Mouse (Mus musculus): ENCODE data around the gene Itga6.
"Not testable (repeated sequence)": the region's sequence is repeated elsewhere in the genome, so short reads cannot be mapped to it uniquely, and the experiment has no call there.

The Itga6 gene

DNA sequence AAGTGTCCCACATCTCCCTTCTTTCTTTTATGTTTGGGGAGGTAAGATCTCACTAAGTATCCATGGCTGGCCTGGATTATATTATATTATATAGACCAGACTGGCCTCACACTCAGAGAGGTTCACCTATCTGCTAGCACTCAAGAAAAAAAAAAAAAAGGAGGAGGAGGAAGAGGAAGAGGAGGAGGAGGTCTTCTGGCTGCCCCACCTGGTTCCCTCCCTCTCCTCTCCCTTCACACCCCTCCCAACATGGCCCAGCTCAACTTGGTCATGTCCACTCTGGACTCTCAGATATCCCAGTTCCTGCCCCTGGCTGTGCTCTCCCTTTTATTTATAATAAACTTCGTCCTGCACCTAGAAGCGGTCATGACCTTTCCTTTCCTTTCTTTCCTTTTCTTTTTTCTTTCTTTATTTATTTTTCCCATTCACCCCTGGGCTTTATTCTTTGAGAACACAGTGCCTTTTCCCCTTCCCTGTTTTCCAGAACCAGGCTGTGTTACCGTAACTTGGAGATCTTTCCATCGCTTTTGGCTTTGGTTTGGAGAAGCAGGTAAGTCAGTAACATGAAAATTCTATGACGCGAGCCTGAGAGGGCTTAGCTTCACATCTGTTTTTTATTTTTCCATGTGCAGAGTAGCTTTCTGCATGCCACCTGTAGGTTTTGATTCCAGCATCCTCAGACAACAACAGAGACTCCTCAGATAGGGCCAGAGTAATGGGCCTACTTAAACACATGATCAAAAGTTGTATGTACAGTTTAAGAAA, at the start of gene Itga6:
Gene Itga6, plus strand, starts transcription at position 7 of the 765 bp plus-strand sequence.
- no peak for DNase-seq (ENCODE audit: low spot score)

DNA sequence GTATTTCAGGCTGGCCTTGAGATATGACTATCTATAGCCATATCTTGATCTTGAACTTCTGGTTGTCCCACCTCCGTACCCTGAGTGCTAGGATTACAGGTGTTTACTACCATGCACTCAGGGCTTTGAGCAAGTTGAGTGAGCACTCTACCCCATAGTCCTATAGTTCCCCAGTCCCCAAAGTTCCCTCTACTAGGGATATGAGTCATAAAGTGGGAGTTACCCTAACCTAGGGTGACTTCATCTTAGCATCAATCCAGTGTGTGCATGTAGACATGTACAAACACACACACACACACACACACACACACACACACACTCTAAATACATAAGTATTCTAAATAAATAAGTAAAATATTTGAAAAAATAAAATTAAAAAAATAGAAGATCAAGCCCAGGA, 48.6 kb upstream of the Itga6 start:
- no peak for DNase-seq (ENCODE audit: low spot score)

DNA sequence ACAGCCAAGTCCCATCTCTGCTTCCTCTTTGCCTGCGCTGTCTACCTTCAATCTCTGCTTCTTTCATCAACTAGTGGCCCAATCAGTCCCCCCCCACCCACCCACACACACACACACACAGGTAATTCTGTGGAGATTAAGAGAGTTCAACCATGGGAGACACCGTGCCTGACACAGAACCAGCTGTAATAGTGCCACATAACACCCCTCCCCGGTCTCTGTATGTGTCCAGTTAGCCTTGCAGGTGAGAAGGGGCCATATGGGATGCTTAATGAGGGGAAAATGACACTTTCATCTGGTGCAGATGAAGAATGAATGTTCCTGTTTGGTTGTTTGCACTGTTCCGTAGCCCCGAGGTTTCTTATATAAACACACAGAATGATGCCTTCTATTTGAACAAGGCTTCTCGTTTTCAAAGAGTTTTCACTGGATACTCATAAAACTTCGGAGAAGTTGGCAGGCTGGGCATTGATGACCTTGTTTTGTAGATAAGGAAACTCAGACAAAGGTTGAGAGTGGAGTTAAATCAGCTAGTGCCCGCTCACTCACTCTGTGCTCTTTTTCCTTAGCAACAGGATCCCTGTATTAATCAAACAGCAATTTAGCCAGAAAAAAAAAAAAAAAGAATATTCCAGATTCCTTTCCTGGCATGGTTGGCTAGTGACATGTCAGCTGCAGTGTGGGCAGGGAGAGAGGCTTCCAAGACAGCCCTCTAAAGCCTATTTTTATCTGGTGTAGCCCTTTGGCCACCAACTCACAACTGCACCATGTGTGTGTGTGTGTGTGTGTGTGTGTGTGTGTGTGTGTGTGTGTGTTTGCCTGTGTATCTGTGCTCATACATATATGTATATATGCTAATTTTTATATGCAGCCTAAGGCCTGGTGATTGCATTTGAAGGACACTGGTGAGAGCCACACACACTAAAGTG, 47.7 kb upstream of the Itga6 start:
- DNase-seq (ENCODE audit: low spot score): no peak

DNA sequence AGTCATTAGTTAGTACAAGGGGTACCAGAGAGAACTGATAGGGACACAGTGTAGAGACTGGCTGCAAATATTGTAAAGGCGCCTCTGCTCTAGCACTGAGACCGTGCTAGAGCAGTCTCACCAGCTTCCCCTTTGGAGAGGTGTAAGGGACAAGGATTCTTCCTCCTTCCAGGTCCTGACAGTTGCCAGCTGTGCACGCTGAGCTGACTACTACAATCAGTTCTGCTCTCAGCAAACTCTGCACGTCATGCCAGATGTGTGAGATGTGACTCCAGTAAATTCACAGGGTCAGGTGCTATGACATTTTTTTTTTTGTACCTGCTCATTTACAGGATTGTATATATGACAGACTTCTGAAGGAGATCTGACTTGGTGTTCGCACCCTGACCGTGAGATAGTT, 47.0 kb upstream of the Itga6 start:
- DNase-seq (ENCODE audit: low spot score): no peak

DNA sequence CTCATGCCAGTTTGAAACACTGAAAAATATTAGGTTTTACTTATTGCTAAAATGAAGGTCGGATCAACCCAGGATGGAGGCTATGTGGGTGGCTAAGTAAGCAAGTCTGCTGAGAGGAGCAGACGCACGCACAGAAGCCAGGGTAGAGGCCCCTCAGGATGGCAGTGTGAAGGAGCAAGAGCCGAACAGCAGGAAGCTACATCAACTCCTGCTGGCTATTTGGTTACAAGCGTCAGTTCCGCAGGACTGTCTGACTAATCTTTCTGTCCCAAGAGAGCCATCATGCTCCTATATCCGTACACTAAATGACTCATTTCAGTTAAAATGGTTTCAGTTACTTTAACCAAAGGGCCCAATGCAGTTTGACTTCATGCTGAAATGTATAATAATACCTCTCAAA, 46.5 kb upstream of the Itga6 start:
- no peak for DNase-seq (ENCODE audit: low spot score)

DNA sequence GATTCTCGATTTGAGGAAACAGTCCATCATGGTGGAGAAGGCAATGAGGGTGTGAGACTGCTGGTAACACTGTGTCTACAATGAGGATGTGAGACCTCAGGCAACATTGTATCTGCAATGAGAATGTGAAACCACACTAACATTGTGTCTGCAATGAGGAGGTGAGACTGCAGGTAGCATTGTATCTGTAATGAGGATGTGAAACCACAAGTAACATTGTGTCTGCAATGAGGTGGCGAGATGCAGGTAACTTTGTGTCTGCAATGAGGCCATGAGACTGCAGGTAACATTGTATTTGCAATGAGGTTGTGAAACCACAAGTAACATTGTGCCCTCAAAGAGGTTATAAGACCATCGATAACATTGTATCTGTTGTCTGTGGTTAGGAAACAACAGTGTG, 44.1 kb upstream of the Itga6 start:
- DNase-seq (ENCODE audit: low spot score): no peak

DNA sequence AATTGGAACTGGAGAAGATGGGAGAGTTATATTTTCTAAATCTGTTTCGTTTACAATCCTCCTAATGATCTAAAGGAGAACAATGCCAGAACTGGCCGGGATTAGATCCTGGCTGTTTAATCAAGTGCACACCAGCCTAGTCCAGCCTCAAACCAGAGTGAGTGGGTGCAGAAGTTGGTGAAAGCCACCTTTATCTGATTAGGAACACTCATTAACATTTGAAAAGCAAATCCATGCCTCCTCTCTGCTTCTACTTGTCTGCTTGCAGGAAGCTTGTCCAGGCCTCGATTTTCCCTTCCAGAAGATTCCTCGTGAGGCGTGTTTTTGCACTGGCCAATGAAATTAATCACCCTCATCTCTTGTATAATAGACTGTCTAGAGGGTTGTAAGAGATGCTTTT, 41.1 kb upstream of the Itga6 start:
- DNase-seq (ENCODE audit: low spot score): no peak

DNA sequence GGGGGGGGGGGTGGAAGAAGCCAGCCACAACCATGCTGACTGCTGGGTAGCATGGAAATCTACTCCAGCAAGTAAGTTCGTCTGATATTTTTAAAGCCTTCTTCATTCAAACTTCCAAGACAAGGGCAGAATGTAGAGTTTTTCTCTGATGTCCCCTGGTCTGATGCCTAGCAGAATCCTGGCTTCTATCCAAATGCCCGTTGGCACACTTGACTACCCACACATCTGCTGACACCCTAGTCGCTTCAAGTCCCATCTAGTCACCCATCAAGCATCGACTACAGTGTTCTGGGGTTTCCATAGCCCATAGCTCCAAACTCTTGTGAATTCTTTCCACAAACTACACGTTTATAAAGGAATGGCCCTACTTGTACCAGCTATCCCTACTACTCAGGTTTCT, 36.5 kb upstream of the Itga6 start:
- no peak for DNase-seq (ENCODE audit: low spot score)

DNA sequence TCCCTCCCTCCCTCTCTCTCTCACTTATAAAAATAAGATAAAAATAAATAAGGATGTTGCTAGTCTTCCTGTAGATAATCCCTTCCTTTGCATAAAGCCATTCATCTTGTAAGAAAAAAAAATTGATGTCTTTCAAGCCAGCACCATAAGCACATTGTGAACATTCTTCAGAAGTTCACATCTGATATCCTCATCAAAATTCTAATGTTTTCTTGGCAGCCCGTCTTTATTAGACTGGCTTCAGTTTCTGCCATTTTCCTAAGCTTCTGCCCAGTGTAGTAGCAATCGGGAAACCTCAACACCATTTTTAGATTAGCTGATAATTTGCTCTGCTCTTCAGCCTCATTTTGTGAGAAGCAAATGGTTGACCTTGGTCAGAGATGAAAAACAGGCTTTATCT, 33.8 kb upstream of the Itga6 start:
- DNase-seq (ENCODE audit: low spot score): no peak

DNA sequence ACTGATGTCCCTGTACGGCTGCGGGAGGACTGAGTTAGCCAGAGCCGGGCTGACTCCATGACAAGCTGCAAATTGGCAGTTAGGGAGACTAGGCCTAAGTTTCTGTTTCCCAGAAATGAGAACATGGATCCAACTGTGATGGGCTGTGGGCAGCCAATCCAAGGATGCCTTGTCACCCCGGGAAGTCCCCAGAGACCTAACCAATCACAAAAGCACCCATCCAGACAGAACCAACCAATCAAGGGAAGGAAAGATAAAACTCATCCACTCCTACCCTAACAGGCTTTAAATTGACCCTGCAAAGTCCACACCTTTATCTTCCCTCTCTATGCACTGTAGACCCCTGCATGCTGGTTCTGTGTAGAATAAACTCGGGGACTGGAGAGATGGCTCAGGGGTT, 31.0 kb upstream of the Itga6 start:
- no peak for DNase-seq (ENCODE audit: low spot score)

DNA sequence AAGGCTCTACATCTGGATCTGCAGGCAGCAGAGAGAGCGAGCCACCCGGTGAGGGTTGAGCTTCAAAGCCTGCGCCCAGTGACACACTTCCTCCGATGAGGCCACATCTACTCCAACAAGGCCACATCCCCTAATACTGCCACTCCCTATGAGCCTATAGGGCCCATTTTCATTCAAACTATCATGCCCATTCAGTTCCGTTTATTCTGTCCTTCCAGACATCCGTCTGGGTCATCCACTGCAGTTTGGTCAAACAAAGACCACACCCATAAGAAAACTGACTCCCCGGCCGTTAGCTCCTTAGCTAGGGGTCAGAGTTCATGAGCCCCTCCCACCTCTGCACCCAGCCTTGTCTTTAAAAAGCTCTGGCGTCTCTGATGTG, 26.4 kb upstream of the Itga6 start:
- peak; percentile 40 for DNase-seq (ENCODE audit: low spot score)

DNA sequence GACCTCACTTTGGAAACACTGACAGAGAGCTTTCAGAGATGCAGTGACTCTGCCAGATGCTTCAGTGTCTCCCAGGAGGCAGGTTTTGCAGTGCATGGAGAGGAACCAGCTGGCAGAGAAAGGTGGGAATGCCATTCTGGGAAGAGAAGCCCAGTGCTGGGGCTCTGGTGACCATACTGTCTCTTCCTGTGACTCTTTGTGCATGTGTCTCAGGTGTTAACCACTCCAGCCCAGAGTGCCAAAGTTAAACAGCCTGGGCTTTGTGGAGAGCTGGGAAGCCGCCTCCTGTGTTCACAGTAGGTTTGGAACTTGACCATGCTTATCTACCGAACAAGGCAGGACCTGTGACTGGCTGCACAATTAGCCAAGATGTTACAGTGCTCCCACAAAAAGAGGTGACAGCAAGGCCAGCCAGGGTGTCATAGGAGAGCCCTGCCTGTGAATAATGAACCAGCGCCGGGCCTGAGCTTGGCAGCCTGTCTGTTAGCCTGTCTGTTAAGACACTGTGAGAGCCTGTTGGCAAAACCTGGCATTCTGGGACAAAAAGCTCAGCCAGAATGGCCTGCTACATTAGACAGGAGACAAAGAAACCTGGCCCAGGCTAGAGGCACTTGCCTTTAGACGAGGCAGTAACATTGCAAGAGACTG, 25.9 kb upstream of the Itga6 start:
- no peak for DNase-seq (ENCODE audit: low spot score)

DNA sequence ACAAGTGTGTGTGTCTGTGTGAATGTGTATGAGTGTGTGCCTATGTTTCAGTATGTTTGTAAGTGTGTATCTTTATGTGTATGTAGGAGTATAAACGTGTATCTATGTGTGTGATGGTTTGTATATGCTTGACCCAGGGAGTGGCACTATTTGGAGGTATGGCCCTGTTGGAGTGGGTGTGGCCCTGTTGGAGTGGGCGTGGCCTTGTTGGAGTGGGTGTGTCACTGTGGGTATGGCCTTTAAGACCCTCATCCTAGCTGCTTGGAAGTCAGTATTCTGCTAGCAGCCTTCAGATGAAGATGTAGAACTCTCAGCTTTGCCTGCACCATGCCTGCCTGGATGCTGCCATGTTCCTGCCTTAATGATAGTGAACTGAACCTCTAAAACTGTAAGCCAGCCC, 24.9 kb upstream of the Itga6 start:
- not testable (repeated sequence) for DNase-seq (ENCODE audit: low spot score)

DNA sequence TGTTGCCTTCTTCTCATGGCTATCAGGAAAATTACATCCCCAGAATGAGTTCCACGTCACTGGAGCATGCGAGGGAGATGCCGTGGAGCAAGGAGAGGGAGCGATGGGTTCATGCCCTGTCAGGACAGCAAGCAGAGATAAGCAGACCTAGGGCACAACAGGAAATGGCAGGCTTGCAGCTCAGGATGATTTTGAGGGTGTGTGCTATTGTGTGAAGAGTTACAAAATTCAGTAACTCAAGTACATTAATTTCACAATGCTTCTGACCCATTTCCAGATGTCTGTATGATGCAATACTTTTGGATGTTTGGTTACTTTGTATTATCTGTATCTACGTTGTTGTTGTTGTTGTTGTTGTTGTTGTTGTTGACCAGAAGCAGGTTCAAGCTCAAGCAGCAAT, 22.5 kb upstream of the Itga6 start:
- no peak for DNase-seq (ENCODE audit: low spot score)

DNA sequence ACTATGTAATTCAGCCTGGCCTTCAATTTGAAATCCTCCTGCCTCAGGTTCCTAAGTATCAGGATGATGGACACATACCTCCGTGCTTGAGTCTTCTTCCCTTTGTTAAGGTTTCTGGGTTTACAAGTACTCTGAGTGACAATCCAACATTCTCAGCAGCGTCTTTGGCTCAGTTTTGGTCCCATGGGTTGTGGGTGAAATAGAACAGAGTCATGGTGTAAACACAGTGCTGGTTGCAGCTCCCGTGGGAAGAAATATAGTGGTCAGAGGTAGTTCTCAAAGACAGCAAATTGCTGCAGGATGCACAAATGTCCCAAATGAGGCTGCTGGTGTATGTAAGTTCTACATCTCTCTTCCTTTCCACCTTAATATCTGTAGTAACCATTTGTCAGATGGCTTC, 21.8 kb upstream of the Itga6 start:
- no peak for DNase-seq (ENCODE audit: low spot score)

DNA sequence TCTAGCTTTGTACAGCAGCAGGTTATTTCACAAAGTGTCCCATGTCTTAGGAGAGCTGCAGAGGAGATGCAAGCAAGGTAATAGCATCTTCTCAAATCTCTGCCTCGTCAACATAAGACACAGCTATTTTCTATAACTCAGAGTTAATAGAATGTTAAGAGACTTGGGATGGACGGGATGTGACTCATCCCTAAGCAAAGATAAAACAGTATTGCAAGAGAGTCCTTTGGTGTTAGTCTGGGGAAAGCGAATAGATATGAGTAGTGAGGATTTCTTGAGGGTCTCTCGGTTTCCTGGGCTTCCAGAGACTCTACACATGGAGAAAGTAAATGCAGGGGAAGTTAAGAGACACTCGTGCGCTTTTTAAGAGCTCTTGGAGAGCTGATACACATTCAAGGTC, 21.4 kb upstream of the Itga6 start:
- no peak for DNase-seq (ENCODE audit: low spot score)

DNA sequence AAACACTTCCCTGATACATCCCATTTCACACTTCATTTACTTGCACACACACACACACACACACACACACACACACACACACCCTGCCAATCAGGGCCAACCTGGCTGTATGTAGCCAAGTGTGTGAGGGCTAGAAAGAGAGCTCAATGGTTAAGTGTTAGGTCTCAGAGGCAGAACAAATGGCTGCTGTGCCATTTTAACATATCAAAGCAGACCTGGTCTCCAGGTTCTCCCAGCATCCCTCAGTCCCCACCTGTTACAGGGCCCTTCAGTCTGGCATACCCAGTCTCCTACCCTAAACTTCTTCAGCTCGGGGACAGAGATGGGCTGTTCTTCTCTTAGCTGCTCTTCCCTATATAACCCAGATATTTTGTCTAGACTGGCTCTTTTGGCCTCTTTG, 20.0 kb upstream of the Itga6 start:
- DNase-seq (ENCODE audit: low spot score): no peak

DNA sequence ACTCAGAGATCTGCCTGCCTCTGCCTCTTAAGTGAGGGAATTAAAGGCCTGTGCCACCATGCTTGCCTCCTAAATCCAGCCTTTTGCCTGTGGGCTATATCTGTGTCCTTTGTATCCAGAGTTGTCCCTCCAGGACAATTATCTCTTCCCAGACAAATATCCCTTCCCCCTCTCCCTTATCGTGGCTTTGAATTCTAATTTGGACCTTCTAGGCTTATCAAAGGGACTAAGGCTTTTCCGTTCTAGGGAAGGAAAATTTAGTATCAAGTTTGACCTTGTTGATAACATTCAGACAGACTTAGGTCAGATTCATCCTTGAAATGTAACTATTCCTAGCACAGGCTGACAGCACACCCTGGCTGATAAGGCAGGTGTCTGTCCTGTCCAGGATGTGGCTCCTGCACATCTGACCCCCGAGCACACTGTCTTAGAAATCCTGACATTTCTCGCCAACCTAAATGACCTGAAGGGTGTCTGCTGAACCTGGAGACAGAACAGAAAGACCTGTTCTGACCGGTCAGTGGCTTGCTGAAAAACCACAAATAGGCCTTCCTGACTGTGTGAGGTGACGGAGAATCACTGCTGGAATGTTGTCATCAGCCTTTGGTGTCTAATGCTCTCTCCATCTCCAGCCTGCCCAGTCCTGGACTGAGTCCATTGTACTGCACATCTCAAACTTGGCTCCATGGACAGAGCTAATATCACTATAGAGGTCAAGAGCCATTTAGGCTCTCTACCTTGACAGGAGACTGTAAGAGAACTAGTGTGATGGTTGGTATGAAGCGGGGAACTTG, 18.3 kb upstream of the Itga6 start:
- DNase-seq (ENCODE audit: low spot score): no peak

DNA sequence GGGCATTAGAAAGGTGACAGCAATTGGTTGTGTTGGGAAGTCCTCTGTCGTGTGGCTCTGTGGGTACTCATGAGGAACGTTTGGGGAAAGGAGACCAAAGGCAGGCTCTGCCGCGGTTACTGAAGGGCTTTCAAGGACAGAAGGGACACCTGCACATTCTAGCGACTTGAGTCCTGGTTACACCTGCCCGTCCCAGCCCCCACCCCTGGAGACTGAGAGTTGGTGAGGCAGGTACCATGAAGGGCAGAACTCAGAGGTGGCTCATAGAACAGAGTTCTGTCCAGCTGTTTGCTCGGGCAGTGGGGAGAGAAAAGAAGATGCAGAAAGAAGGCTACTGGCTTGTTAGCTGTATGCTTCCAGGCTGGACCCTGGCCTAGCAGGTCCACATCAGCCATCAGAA, 17.1 kb upstream of the Itga6 start:
- DNase-seq (ENCODE audit: low spot score): no peak

DNA sequence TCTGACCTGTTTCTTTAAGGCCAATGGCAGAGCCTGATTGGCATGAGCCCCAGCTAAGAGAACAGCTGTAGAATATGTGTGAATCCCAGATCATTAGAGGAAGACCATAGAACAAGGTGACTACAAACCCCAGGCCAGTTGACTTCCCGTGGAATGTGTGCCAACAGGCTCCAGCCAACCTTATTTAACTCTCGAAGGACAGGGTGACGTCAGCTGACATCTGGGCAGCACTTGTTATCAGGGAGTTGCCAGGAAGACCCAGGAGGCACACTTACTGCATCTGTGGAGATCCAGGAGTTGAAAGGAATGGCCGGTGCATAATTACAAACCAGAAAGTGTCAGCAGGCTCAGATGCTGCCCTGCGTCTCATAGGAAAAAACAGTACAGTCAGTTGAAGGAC, 16.6 kb upstream of the Itga6 start:
- no peak for DNase-seq (ENCODE audit: low spot score)

DNA sequence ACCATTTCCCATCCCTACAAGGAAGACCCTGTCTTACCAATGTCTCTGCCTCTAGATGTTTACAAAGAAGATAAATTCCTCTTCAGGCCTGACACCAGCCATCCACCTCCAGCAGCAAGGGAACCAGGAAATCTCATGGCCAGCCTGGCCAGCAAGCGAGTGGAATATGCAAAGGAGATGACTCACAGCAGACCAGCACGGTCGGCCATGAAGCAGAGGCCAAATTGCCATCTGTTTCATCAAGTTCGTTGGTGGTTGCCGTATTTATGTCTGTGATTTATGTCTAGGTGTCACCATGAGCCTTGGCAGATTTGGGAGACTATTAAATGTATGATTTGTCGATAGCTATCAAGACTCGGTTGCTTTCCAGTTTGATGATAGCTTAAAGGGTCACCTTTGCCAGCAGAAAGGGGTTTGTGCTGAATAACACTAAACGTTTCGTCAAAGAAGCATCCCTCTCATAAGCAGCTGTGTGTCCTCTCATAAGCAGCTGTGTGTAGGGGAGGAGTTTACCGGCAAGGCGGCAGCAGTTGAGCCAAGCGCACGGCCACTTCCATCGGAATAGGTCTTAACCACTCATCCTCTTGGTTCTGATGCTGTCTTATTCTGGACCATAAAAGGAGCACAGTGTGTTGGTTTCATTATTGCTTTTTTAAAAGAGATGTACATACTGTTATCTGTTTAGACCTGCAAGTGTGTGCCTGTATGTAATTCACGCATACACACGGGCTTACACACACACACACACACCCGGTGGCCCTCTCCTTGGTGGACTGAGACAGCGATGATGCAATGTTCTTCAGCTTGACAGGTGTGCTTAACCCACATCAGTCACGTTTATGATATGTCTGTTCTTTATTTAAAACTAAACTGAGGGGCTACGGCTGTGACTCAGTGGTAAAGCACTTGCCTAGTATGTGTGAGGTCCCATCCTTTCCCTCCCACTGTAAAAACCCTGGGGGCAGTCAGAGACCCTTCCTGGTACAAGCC, 14.5 kb upstream of the Itga6 start:
- no peak for DNase-seq (ENCODE audit: low spot score)

Measured in yolk sac, embryonic 10.5 days (tissue).